Mouse (Mus musculus) splenic B cell, adult 2 months (primary cell): ENCODE results near the gene Nsun3.

ENCODE experiments used
- DNase-seq: peaks from one replicate; pipeline ENCODE4 v3.0.0-alpha.2; 2011; ENCODE audit warnings: low read depth, low spot score
- H3K27me3 ChIP-seq: 2 replicates; pipeline ENCODE4 v1.6.1; 2012; ENCODE audit warnings: mild to moderate bottlenecking, low read length, moderate library complexity, mixed read lengths; ENCODE audit not compliant: control insufficient read depth, poor library complexity, insufficient read depth, severe bottlenecking
- H3K36me3 ChIP-seq: 2 replicates; pipeline ENCODE4 v1.6.1; 2012; ENCODE audit warnings: mild to moderate bottlenecking, low read length, moderate library complexity, mixed read lengths; ENCODE audit not compliant: control insufficient read depth, poor library complexity, insufficient read depth, severe bottlenecking

The Nsun3 gene

DNA sequence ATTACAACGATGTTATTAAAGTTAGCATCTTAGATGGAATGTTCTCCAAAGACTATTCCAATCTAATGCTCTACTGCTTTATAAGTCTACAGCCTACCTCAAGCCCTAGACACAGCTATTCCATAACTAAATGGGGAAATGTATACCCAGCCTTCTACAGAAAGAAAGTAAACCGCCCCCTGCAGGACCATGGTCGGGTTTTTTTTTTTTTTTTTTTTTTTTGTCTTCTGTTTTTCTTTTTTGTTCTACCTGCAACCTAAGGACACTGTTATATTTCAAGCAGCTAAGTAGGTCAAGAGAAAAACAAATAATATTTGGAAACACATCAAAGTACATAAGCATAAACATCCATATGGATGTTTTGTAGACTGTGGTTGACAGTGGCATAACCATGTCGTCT lies 101.1 kb downstream of the Nsun3 start:
- Histone ChIP-seq H3K36me3 (no peaks in the 10 kb centered on the region), H3K27me3 (no peaks in the 10 kb centered on the region)
- DNase-seq: no peak
